Mouse (Mus musculus) testis, adult 2 months (tissue): ENCODE measurements around the gene Gucd1. TPM values are rescaled to one million over a fixed set of nuclear protein-coding genes. Genes with fewer than 3 reads are reported as not detected.

Source experiments
- H3K27ac ChIP-seq: fragments of 200-500 bp; 2 replicates; pipeline ENCODE4 v1.5.1; 2012; ENCODE audit warnings: low read depth, low read length; ENCODE audit not compliant: control insufficient read depth, insufficient read depth
- H3K27me3 ChIP-seq: fragments of 200-500 bp; 2 replicates; pipeline ENCODE4 v1.6.1; 2012; ENCODE audit warnings: mild to moderate bottlenecking, low read length, moderate library complexity; ENCODE audit not compliant: control insufficient read depth, insufficient read depth
- H3K36me3 ChIP-seq: fragments of 200-500 bp; 2 replicates; pipeline ENCODE4 v1.6.1; 2012; ENCODE audit warnings: mild to moderate bottlenecking, low read length; ENCODE audit not compliant: control insufficient read depth, insufficient read depth
- H3K4me1 ChIP-seq: fragments of 200-500 bp; 2 replicates; pipeline ENCODE4 v1.6.1; 2012; ENCODE audit warnings: low read length; ENCODE audit not compliant: control insufficient read depth, insufficient read depth
- H3K4me3 ChIP-seq: fragments of 200-500 bp; 2 replicates; pipeline ENCODE4 v1.5.1; 2012; ENCODE audit warnings: low read depth, mild to moderate bottlenecking, low read length, moderate library complexity, mixed read lengths; ENCODE audit not compliant: control insufficient read depth
- CTCF ChIP-seq: fragments of 200-500 bp; IDR thresholded peaks from 2 replicates; pipeline ENCODE4 v1.5.1; 2012; ENCODE audit warnings: low read depth, mild to moderate bottlenecking, inconsistent platforms, low read length, moderate library complexity; ENCODE audit not compliant: control insufficient read depth, insufficient read depth, insufficient replicate concordance
- POLR2A ChIP-seq: fragments of 200-500 bp; IDR thresholded peaks from 2 replicates; pipeline ENCODE4 v1.6.1; 2012; ENCODE audit warnings: low read depth, mild to moderate bottlenecking, inconsistent platforms, low read length, moderate library complexity; ENCODE audit not compliant: control insufficient read depth
- polyA plus RNA-seq: library from polyadenylated mRNA; depleted of rRNA; stranded (reverse); fragments of >200 nt; gene quantifications from 2 replicates; pipeline ENCODE4 v1.2.3, GENCODE M21; 2012

The Gucd1 gene
- polyA plus RNA-seq, 1 experiment, result 15.1 TPM

GRCm38 (mm10) chr10:75441800-75442199 lies 76.0 kb downstream of the Gucd1 start:
- peaks cover 23% of the 10 kb centered on the region for H3K4me1 ChIP-seq
- no peaks in the 10 kb centered on the region for H3K27me3 ChIP-seq
- H3K27ac ChIP-seq, result no peak overlapping the region
- no peaks in the 10 kb centered on the region for H3K36me3 ChIP-seq
- H3K4me3 ChIP-seq, result no peak overlapping the region
- no peak for TF ChIP-seq POLR2A
- TF ChIP-seq CTCF, result no peak

DNA sequence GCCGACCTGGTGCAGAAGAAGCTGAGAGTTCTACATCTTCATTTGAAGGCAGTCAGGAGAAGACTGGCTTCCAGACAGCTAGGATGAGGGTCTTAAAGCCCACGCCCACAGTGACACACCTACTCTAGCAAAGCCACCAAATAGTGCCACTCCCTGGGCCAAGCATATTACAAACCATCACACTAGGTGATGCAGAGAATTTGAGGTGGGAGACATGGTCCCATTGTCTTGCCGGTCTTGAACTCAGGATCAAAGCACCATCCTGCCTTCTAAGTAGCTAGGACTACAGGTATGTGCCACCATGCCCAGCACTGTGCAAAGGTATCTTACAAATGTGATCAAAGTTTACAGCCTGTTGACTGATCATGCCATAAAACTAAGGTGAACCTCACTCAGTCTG lies 77.0 kb downstream of the Gucd1 start:
- H3K36me3 ChIP-seq, result no peaks in the 10 kb centered on the region
- peaks cover 19% of the 10 kb centered on the region for H3K4me1 ChIP-seq
- H3K27ac ChIP-seq, result no peak overlapping the region
- H3K27me3 ChIP-seq, result no peaks in the 10 kb centered on the region
- no peak for TF ChIP-seq POLR2A
- no peak for TF ChIP-seq CTCF
- H3K4me3 ChIP-seq, result no peak overlapping the region

GRCm38 (mm10) chr10:75439211-75439811 lies 78.5 kb downstream of the Gucd1 start:
- Histone ChIP-seq H3K27me3 (no peaks in the 10 kb centered on the region), H3K27ac (no peak overlapping the region), H3K36me3 (no peaks in the 10 kb centered on the region), H3K4me3 (no peak overlapping the region), H3K4me1 (peaks cover 9% of the 10 kb centered on the region)
- TF ChIP-seq POLR2A (no peak), CTCF (peak; percentile 68; the same call in 1 of the 2 replicates)

DNA sequence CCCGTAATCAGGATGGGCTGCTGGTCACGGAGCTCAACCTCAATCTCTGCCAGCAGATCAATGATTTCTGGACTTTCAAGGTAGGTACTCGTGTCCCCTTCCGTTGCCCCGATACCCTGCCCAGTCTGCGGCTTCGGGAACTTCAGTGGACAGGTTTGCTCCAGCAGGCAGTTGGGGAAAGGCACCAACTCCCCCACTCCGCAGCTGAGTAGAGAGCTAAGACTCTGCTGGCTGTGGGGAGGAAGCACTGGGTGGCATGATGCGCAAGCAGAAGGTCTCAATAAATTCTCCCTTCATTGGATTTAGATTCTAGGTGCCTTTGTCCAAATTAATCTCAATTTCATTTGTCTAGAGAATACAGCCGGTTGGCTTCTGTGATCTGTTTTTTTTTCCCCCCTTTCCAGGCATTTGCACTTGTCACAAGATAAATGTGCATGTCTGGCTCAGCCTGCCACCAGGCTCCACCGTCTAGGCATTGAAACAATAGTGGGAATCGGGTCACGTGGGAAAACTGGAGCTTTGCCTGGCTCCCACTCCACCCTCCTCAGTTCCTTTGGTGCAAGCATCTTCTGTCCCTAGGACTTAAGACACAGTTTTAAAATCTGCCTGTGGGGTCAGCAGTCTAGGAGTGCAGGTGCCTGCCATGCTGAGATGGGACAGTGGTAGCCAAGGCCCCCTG lies 79.5 kb downstream of the Gucd1 start:
- Histone ChIP-seq H3K4me3 (no peak overlapping the region), H3K4me1 (no peaks in the 10 kb centered on the region), H3K27me3 (no peaks in the 10 kb centered on the region), H3K27ac (no peak overlapping the region), H3K36me3 (no peaks in the 10 kb centered on the region)
- TF ChIP-seq CTCF, result no peak
- TF ChIP-seq POLR2A, result no peak

- no peaks in the 10 kb centered on the region for H3K27me3 ChIP-seq
- no peak overlapping the region for H3K27ac ChIP-seq
- H3K36me3 ChIP-seq, result no peaks in the 10 kb centered on the region
- H3K4me3 ChIP-seq, result no peak overlapping the region
- no peaks in the 10 kb centered on the region for H3K4me1 ChIP-seq
- no peak for TF ChIP-seq POLR2A
- TF ChIP-seq CTCF, result no peak
Observed at GRCm38 (mm10) chr10:75437284-75437683, 80.5 kb downstream of the Gucd1 start.

GRCm38 (mm10) chr10:75436604-75437217 lies 81.1 kb downstream of the Gucd1 start:
- H3K4me1 ChIP-seq, result no peaks in the 10 kb centered on the region; the same call in 1 of the 2 replicates
- H3K36me3 ChIP-seq, result no peaks in the 10 kb centered on the region
- H3K27ac ChIP-seq, result no peak overlapping the region
- no peak overlapping the region for H3K4me3 ChIP-seq
- no peaks in the 10 kb centered on the region for H3K27me3 ChIP-seq
- TF ChIP-seq POLR2A (no peak), CTCF (peak; percentile 31; the same call in 1 of the 2 replicates)

GRCm38 (mm10) chr10:75430633-75431032 lies 87.1 kb downstream of the Gucd1 start:
- Histone ChIP-seq H3K36me3 (no peaks in the 10 kb centered on the region), H3K27me3 (no peaks in the 10 kb centered on the region), H3K27ac (no peak overlapping the region), H3K4me1 (no peaks in the 10 kb centered on the region; the same call in 1 of the 2 replicates), H3K4me3 (no peak overlapping the region)
- TF ChIP-seq CTCF (no peak), POLR2A (no peak)
